Mouse (Mus musculus) embryonic facial prominence, embryonic 15.5 days (tissue): ENCODE data around the gene Ccdc88b. TPM values are rescaled to one million over a fixed set of nuclear protein-coding genes. Genes with fewer than 3 reads are reported as not detected.

Source experiments
- ATAC-seq: fragments of 200-750 bp; cut with Nextera tagmentation; 2 replicates; pipeline ENCODE4 v1.8.0; 2017; ENCODE audit warnings: low read depth, moderate TSS enrichment; ENCODE audit not compliant: insufficient number of reproducible peaks, low FRiP score, low TSS enrichment
- H3K27ac ChIP-seq: fragments of 300-500 bp; sonication (generic); replicated peaks from 2 replicates; pipeline ENCODE4 v1.5.1; 2015; ENCODE audit warnings: mild to moderate bottlenecking, inconsistent platforms
- H3K27me3 ChIP-seq: fragments of 300-500 bp; sonication (generic); 2 replicates; pipeline ENCODE4 v1.6.1; 2015; ENCODE audit warnings: inconsistent platforms
- H3K36me3 ChIP-seq: fragments of 300-500 bp; sonication (generic); 2 replicates; pipeline ENCODE4 v1.6.1; 2015; ENCODE audit warnings: mild to moderate bottlenecking, inconsistent platforms
- H3K4me1 ChIP-seq: fragments of 300-500 bp; sonication (generic); 2 replicates; pipeline ENCODE4 v1.6.1; 2015; ENCODE audit warnings: inconsistent platforms
- H3K4me2 ChIP-seq: fragments of 300-500 bp; sonication (generic); replicated peaks from 2 replicates; pipeline ENCODE4 v1.6.1; 2015; ENCODE audit warnings: mild to moderate bottlenecking, inconsistent platforms
- H3K4me3 ChIP-seq: fragments of 300-500 bp; sonication (generic); replicated peaks from 2 replicates; pipeline ENCODE4 v1.5.1; 2015; ENCODE audit warnings: mild to moderate bottlenecking, inconsistent platforms
- H3K9ac ChIP-seq: fragments of 300-500 bp; sonication (generic); 2 replicates; pipeline ENCODE4 v1.6.1; 2015; ENCODE audit warnings: inconsistent platforms
- H3K9me3 ChIP-seq: fragments of 300-500 bp; sonication (generic); replicated peaks from 2 replicates; pipeline ENCODE4 v1.6.1; 2016; ENCODE audit warnings: inconsistent platforms
- WGBS: fragments of 180-500 bp; shearing (Covaris S2); methylation state at CpG from one replicate; pipeline ENCODE4 v1.1.7; 2015; 5-methylcytosine and 5-hydroxymethylcytosine counted together
- microRNA-seq: library from miRNA; unstranded; fragments of <30 nt; microRNA quantifications from one replicate; pipeline ENCODE4, GENCODE M21; 2016; ENCODE audit warnings: borderline number of aligned reads
- polyA plus RNA-seq: library from polyadenylated mRNA; unstranded; fragments of >200 nt; fragmentation: Nextera tagmentation; extraction: Ambion mirVana; gene quantifications from 2 replicates; pipeline ENCODE4 v1.2.1, GENCODE M21; 2015

Gene Ccdc88b
- polyA plus RNA-seq, 1 experiment from 2014 or later, result 0.80 TPM

DNA sequence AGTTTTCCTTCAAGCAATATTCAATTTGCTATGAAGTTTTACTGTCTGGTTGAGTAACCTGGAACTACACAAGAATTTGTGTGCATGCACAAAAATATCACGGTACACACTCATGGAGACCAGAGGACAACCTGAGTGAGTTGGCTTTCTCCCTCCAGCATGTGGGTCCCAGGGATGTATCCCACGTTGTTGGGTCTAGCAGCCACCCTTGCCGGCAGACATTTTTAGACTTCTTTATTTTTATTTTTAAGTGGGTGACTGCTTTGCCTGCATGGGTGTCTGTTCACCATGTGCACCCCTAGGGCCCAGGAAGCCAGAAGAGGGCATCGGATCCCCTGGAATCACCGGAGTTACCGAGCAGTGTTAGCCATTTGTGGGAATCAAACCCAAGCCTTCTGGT is 32.6 kb downstream of the Ccdc88b start:
- ATAC-seq, result no peak
- H3K4me3 ChIP-seq, result no peak overlapping the region
- no peak overlapping the region for H3K4me2 ChIP-seq
- H3K36me3 ChIP-seq, result no peaks in the 10 kb centered on the region
- 80% methylated on average over 6 of the region's 6 CpGs for WGBS
- no peaks in the 10 kb centered on the region for H3K9me3 ChIP-seq
- H3K9ac ChIP-seq, result no peak overlapping the region
- no peak overlapping the region for H3K27ac ChIP-seq
- peaks cover 21% of the 10 kb centered on the region for H3K27me3 ChIP-seq
- peaks cover 7% of the 10 kb centered on the region for H3K4me1 ChIP-seq

DNA sequence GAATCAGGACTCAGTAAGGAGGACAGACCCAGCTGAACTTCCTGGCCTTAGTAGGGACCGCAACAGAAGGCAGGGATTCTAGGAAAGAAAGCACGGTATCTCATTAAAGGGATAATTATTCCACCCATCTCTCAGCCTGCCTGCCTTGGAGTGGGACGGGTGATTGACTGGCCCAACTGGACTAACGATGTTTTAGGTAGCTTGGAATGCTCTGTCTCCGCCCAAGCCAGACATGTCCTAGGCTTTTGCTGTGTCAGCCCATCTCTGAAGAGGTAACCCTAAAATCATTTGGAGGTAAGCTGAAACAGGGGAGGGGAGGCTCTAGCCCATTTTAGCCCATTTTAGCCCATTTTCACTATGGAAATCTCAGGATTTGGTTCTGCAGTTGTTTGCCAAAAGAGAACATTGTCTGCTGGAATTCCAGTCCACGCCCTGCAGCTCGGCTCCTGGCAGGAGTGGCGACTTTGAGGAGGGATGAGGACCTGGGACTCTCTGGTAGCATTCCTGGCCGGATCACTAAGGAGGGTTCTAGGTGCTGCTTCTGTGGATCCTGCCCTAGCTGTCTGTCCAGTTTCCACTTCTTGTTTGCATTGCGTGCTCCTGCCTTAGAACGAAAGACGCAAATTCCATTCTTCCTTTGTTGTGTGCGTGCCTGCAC is 37.3 kb downstream of the Ccdc88b start:
- ATAC-seq, result no peak
- no peaks in the 10 kb centered on the region for H3K9me3 ChIP-seq
- WGBS, result 73% methylated on average over 13 of the region's 13 CpGs
- no peaks in the 10 kb centered on the region for H3K27me3 ChIP-seq
- no peak overlapping the region for H3K4me3 ChIP-seq
- H3K27ac ChIP-seq, result no peak overlapping the region
- H3K4me1 ChIP-seq, result 0 out of 2 replicates have a peak, but pooled peaks cover 3% of the 10 kb centered on the region
- no peak overlapping the region for H3K4me2 ChIP-seq
- no peak overlapping the region for H3K9ac ChIP-seq
- no peaks in the 10 kb centered on the region for H3K36me3 ChIP-seq

DNA sequence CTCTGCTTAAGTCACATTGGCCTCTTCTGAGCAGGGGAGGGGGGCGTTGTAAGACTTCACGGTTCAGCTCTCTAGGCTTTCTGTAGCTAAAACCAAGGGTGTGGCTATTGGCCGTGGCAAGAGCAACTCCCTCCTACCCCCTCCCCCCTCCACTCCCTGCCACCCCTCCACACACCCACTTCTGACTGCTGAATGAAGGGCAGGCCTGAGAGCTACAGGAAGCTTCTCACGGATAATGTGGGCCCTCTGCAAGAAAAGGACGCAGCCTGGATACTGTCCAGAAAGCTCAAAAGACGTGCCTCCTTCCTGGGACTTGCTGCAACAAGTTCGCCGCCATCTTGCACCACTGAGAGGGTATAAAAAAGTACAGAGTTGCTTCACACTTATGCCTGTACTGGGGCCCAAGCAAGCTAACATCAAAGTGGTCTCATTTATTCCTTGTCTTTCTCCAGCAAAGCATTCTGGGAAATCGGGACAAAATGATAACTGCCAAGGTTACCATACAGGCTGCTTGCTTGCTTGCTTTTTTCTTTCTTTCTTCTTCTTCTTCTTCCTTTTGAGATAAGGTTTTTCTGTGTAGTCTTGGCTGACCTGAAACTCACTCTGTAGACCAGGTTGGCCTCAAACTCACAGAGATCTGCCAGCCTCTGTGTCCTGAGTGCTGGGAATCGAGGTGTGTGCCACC is 38.7 kb downstream of the Ccdc88b start:
- Histone ChIP-seq H3K27ac (no peak overlapping the region; the same call in 1 of the 2 replicates), H3K4me1 (0 out of 2 replicates have a peak, but pooled peaks cover 3% of the 10 kb centered on the region), H3K27me3 (no peaks in the 10 kb centered on the region), H3K4me3 (no peak overlapping the region), H3K9me3 (no peaks in the 10 kb centered on the region), H3K4me2 (no peak overlapping the region), H3K9ac (no peak overlapping the region), H3K36me3 (no peaks in the 10 kb centered on the region)
- ATAC-seq, result no peak
- 42% methylated on average over 10 of the region's 10 CpGs for WGBS

DNA sequence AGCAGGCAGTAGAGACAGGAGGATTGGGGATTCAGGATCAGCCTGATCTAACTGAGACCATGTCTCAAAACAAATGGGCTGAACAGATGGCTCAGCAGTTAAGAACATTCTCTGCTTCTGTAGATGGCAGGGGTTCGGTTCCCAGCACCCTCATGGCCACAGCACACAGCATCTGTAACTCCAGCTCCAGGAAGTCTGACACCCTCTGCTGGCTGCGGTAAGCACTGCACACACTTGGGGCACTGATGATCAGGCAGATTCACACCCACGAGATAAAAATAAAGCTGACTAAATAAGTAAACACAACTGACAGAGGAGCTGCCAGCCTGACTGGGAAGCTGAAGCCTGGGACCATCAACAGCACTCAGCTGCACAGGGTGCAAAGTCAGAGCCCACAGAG is 43.1 kb downstream of the Ccdc88b start:
- Histone ChIP-seq H3K27me3 (no peaks in the 10 kb centered on the region), H3K36me3 (no peaks in the 10 kb centered on the region), H3K9me3 (no peaks in the 10 kb centered on the region), H3K4me3 (no peak overlapping the region), H3K9ac (no peak overlapping the region), H3K4me2 (no peak overlapping the region), H3K27ac (no peak overlapping the region), H3K4me1 (0 out of 2 replicates have a peak, but pooled peaks cover 3% of the 10 kb centered on the region)
- ATAC-seq, result no peak
- WGBS, result 89% methylated on average over 3 of the region's 3 CpGs

DNA sequence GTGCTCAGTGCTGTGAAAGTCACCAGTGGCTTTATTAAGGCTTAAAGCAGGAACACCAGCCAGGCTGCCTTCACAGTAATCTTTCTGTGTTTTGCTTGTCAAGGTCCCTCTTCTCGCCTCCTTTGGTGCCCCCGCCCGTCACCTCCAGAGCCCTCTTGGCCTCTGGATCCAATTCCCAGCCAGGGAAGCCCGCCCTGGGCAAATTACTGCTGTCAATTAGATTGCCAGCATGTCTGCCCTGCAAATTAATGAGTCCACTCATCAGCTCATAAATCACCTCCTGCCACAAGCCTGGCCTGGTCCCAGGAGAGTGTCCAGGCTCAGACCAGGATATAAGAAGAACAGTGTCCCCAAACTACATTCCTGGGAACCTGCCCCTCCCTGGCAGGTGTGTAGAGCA is 43.6 kb downstream of the Ccdc88b start:
- Histone ChIP-seq H3K4me3 (no peak overlapping the region), H3K4me1 (0 out of 2 replicates have a peak, but pooled peaks cover 3% of the 10 kb centered on the region), H3K4me2 (no peak overlapping the region), H3K9ac (no peak overlapping the region), H3K27ac (no peak overlapping the region), H3K9me3 (no peaks in the 10 kb centered on the region), H3K27me3 (no peaks in the 10 kb centered on the region), H3K36me3 (no peaks in the 10 kb centered on the region)
- ATAC-seq, result no peak
- 37% methylated on average over 4 of the region's 4 CpGs for WGBS

Small RNA genes lying within 50 kb of the gene (microRNA-seq; reads per million reads assigned to microRNA genes)
- not detected for gene Mir5046

Other genes with a start within 250 kb of the Ccdc88b start
- gene Rps6ka4, start 17.6 kb downstream of the Ccdc88b start, polyA plus RNA-seq, result 32.0 and 34.2 TPM in 2 replicates
- 137 and 138 TPM in 2 replicates for gene Trmt112, start 51.5 kb upstream of the Ccdc88b start, polyA plus RNA-seq
- 321 and 330 TPM in 2 replicates for gene Prdx5, start 51.9 kb upstream of the Ccdc88b start, polyA plus RNA-seq
- gene Esrra, start 63.6 kb upstream of the Ccdc88b start, polyA plus RNA-seq, result 15.2 and 16.1 TPM in 2 replicates
- gene Catsperz, start 67.2 kb upstream of the Ccdc88b start, polyA plus RNA-seq, result 4.0 and 5.1 TPM in 2 replicates
- 1.4 and 1.7 TPM in 2 replicates for gene Kcnk4, start 76.3 kb upstream of the Ccdc88b start, polyA plus RNA-seq
- gene Bad, start 83.7 kb upstream of the Ccdc88b start, polyA plus RNA-seq, result 90.3 and 97.9 TPM in 2 replicates
- 41.8 and 42.2 TPM in 2 replicates for gene Gpr137, start 84.3 kb upstream of the Ccdc88b start, polyA plus RNA-seq
- 224 and 246 TPM in 2 replicates for gene Ppp1r14b, start 116.8 kb upstream of the Ccdc88b start, polyA plus RNA-seq
- gene Plcb3, start 118.3 kb upstream of the Ccdc88b start, polyA plus RNA-seq, result 48.2 and 49.1 TPM in 2 replicates
- gene Fkbp2, start 122.3 kb upstream of the Ccdc88b start, polyA plus RNA-seq, result 112 and 119 TPM in 2 replicates
- 51.5 and 53.2 TPM in 2 replicates for gene Vegfb, start 129.4 kb upstream of the Ccdc88b start, polyA plus RNA-seq
- 23.9 and 27.9 TPM in 2 replicates for gene Dnajc4, start 134.4 kb upstream of the Ccdc88b start, polyA plus RNA-seq
- 22.2 and 24.1 TPM in 2 replicates for gene Nudt22, start 137.9 kb upstream of the Ccdc88b start, polyA plus RNA-seq
- 12.5 and 12.7 TPM in 2 replicates for gene Trpt1, start 137.9 kb upstream of the Ccdc88b start, polyA plus RNA-seq
- 12.4 and 14.2 TPM in 2 replicates for gene Fermt3, start 161.3 kb upstream of the Ccdc88b start, polyA plus RNA-seq
- gene Stip1, start 181.8 kb upstream of the Ccdc88b start, polyA plus RNA-seq, result 228 and 244 TPM in 2 replicates
- 22.1 and 26.6 TPM in 2 replicates for gene Macrod1, start 198.6 kb upstream of the Ccdc88b start, polyA plus RNA-seq
- 13.5 and 19.2 TPM in 2 replicates for gene Flrt1, start 247.5 kb upstream of the Ccdc88b start, polyA plus RNA-seq